Mouse (Mus musculus) olfactory bulb, adult 2 months (tissue): ENCODE data around the gene Mypn.

Experiments
- CTCF ChIP-seq: fragments of 200-500 bp; IDR thresholded peaks from 2 replicates; pipeline ENCODE4 v1.5.1; 2012; ENCODE audit warnings: low read depth, mild to moderate bottlenecking, low read length, moderate library complexity; ENCODE audit not compliant: insufficient read depth
- POLR2A ChIP-seq: fragments of 200-500 bp; IDR thresholded peaks from 2 replicates; pipeline ENCODE4 v1.6.1; 2012; ENCODE audit warnings: mild to moderate bottlenecking, low read depth, low read length, moderate library complexity; ENCODE audit not compliant: insufficient read depth

DNA sequence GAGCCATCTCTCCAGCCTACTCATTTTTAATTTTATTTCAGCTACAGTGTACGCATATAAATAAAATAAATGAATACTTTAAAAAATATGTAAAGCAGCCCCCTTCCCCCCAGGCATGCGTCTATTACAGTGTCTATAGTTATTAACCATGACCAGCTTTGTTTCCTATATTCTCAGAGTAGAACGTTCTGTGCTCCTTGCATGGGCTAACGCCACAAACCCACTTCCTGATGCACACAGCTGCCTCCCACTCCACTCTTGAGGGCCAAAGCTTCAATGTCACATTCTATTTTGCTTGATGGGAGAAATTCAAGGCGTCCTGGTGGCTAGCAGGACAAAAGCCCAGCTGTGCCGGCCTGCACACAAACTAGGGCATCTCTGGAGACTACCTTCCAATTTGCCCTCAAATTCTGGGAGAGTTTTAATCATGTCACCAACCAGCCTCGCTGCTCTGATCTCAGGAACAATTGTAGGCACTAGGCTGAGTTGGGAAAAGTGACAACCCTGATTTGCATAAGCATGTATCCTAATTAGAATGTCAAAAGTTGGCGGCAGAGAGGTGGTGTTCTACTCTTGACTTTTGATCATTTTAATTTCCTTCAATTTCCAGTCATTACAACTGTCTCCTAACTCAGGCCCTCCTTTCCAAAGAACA lies 114.5 kb downstream of the Mypn start:
- TF ChIP-seq CTCF: no peak
- TF ChIP-seq POLR2A: no peak
